Mouse (Mus musculus) kidney, postnatal 36 days (tissue): ENCODE results near the gene Aqp6.

Experiments used
- DNase-seq, 2 experiments: peaks; one replicate each; pipeline ENCODE4 v3.0.0; 2021 to 2022; ENCODE audit warnings: mixed read lengths in 2 of 2

The Aqp6 gene

DNA sequence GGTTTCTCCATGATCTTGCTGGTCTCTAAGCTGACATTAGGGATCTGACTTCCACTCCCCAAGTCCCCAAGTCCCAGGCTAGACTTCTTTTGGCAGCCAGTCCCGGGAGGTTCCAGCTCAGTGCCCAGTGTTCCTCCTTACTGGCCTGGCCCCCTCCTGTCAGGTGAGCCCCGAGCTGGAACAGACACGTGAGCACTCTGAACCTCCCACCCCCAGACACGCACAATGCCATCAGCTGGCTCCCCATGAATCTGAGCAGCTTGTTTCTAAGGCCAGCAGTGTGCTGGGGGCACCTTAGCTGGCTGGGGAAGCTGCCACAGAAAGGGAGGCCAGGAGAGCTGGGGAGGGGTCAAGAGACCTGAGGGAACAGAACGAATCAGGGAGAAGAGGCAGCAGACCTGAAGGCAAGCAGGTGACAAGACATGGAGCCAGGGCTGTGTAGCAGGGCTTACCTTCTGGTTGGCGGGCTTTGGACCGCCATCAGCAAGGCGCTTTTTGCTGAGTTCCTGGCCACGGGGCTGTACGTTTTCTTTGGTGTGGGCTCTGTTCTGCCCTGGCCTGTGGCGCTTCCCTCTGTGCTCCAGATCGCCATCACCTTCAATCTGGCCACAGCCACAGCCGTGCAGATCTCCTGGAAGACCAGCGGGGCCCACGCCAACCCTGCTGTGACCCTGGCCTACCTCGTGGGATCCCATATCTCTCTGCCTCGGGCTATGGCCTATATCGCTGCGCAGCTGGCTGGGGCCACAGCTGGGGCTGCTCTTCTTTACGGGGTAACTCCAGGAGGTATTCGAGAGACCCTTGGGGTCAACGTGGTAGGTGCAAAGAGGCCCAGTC is at the start of gene Aqp6:
Gene Aqp6 (plus strand): TSS at position 415 of the 837 bp plus-strand sequence.
- no peak for DNase-seq

DNA sequence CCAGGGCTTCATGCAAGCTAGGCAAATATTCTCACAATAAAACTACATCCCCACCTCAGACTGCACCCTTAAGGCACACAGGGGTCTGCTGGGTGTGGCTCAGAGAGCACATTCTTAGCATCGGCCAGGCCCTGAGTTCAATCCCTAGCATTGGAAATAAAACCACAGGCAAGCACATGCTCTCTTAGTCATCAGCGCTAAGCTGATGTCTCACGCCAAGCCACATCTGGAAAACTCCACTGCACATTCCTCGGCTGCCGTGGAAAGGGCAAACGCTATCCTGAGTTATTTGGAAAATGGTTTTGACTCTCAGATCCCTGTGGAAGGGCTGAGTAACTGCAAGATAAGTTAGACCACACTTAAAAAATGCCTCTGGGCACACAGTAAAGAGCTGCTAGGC is 47.4 kb upstream of the Aqp6 start:
- no peak for DNase-seq

DNA sequence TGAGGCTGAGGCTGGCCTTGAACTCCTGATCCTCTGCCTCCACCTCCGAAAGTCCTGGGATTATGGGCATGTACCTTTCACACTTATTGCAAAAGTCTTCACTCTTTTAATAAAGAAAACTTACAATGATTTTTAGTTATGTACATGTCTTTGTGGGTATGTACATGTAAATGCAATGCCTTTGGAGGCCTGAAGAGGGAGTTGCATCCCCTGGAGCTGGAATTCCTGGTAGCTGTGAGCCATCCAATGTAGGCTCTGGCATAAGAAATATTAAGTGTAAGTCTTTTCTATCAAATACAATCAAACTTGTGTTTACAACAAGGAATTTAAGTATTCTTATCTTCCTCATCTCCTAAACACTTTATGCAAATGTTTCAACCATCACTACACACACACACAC is 42.3 kb upstream of the Aqp6 start:
- no peak for DNase-seq

DNA sequence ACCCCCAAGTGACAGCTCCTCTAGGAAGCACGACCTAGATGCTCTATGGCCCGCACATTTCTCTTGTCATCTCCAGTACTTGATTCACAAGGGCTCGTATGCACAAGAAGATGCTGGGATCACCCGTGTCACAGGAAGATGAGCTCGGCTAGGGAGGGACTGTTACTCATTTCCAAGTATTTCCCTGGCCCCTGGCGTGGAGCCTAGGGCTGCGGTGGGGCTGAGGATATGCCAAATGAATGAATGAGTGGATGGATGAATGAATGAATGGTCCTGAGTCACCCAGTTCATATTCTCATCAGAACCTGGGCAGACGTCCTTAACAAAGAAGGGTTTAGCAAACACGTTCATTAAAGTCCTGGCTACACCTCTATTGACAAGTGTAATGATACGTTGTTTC is 41.0 kb upstream of the Aqp6 start:
- DNase-seq, result no peak

DNA sequence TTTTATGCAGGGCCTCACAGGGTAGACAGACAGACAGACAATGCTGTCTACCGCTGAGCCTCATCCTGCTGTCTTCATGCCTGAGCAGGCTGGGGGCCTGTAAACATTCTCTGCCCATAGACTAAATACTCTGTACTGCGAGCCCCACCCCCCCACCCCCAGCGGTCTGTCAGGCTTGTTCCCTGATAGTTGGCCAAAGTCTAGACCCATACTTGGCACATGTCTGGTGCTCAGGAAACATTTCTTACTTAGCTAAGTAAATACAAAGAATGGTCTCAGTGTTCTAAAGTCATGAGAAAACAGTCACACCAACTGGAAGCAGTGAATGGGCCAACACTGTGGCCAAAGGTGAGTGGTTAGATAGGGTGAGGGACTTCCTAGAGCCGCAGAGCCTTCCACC is 33.8 kb upstream of the Aqp6 start:
- DNase-seq, result peak; percentile 33 to 53

DNA sequence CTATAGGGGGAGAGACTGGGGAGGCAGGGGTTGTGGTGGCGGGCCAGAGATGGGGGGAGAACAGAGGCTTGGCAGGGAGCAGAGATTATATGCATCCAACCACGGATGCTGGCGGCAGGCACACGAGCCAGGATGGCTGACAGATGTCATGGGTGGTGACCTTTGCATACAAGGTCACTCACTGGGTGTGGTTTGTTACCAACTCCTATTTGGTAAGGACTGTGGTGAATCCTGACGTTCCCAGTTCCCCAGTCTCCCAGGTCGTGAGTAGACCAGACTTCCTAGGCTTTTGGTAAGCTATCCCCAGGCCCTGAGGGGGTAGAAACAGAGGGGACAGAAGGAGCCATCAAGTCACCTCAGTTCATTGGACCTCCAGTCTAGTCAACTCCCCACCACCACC is 32.5 kb upstream of the Aqp6 start:
- DNase-seq, result no peak

DNA sequence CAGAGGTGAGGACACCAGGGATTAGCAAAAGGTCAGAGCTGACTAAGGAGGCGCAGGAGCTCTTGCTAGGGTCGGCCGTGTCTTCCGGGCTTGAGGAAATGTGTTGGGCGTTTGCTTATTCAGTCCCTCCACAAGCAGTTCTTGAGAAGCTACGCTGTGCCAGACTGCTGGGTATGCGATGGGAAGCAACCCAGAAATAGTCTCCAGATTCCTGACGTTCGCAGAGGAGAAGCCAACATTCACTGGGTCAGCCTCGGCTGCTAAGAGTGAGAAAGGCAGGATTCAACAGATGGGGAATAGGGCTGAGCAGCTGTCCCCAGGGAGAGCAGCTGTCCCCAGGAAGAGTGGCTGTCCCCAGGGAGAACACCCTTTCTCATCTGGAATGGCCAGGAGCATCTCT is 32.1 kb upstream of the Aqp6 start:
- DNase-seq, result no peak

DNA sequence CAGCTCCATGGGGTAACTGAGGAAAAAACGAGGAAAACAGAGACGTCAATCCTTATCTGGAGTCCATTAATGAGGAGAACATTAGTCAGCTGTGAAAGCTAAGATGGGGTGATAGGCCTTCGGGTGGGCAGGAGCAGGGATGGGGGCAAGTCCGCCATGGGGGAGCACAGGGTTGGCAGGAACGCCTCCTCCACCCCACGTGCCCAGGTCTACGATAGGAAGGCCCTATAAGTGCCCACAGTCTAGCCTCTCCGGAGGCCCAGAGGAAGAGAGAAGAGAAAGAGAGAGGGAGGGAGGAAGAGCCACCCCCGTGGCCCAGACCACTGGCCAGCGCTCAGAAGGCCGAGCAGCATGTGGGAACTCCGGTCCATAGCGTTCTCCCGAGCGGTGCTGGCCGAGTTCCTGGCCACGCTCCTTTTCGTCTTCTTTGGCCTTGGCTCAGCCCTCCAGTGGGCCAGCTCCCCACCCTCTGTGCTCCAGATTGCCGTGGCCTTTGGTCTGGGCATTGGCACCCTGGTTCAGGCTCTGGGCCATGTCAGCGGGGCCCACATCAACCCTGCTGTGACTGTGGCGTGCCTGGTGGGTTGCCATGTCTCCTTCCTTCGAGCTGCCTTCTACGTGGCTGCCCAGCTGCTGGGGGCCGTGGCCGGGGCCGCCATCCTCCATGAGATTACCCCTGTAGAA is 22.3 kb upstream of the Aqp6 start, which contains the start of gene Aqp2:
Gene Aqp2 (plus strand): TSS at position 254 of the 684 bp plus-strand sequence.
- DNase-seq, result peak in 1 of 2 experiments; percentile 23

DNA sequence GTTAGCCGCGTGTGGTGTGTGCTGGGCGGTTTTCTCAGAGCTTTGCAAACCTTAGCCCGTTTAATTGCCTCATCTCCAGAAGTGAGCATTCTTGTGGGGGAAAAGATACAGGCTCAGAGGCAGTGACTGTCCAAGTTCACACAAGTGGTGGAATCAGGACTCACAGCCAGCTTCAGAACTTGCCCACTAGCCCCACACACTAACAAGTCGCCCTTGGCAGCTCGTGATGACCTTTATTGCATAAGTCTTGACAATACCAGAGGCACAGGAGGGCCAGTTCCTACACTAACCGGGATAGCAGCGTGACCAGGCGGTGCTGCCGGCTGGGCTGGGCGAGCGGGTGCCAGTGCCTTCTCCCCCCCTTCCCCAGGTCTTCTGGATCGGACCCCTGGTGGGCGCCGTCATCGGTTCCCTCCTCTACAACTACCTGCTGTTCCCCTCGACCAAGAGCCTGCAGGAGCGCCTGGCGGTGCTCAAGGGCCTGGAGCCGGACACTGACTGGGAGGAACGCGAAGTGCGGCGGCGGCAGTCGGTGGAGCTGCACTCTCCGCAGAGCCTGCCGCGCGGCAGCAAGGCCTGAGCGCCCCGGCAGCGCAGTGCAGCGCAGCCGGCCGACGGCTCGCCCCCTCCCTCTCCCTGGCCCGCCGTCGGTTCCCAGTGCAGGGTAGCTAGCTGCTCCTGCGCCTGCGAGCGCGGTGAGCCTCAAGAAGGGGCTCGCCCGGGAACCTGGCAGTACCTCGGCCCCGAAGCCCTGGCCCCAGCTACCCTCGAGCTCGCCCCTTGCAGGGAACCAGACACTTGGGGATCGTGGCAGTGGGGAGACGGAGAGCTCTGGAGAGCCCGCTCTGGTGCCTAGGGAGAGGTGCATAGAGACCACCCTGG is 17.5 kb upstream of the Aqp6 start:
- DNase-seq, result peak; percentile 25 to 66

DNA sequence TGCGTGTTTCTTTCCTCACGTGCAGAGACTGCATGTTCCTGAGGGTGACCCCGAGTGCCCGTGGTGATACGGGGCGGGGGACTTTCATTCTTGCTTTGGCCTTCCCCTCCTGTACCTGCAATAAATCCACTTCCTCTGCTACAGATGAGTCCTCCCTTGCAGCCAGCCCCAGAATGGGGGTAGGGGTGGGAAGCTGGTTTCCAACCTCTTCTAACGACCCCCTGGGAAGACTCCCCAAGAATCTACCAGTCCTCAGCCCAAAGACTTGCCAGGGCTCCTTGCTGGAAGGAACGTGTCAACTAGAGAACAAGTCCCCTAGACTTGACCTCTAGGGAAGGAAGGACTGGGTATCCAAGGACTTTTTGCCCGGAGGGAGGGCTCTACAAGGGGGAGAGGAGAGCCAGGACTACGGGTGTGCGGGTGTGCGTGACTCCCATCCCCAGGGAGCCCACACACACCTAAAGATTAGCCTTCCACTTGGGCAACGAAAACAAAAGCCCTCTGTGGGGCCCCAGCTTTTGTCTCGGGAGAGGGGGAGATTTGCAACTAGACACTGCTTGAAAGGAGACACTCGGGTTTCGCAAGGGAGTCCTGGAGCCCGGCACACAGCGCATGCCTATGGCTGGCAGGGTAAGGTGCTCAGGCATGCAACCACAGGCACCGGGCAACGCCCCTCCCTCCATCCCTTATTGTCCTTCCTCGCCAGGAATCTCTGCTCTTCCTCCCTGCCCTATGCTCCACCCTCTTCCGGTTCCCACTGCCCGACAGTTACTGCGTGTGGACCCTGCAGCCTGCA is 16.6 kb upstream of the Aqp6 start:
- peak; percentile 29 to 41 for DNase-seq

DNA sequence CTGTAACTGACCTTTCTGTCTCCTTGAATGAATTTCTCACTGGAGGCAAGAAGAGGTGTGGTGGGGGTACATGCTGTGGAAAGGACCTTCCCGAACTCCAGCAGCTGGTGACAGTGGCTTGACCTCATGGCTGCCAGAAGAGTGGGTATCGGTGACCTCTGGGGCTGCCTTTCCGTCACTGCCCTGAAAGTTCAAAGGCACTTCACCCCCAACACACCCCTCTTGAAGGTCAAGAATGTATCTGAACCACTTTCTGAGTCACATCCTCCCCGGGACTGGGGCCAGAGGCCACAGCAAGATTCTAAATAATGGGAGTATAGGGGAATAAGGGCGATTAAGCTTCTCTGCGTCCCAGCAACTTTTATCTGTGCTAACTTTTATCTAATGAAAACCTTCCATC is 15.5 kb upstream of the Aqp6 start:
- DNase-seq, result no peak

DNA sequence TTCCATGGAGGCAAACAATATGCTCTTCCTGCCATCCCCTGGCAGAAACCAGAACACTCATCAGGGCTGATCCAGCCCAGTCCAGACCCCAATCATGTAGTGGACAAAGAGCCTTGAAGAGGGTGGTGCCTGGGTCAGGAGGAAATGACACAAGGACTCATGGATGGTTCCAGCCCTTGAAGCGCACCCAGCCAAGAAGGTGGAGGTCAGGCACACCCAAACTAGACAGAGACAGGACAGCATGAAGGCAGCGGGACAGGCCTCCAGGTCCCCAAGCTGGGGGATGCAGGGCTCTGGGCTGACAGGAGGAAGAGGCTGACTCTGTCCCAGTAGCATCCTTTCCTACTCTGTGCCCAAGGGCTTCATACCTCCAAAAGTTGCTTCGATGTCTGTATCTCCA is 14.7 kb upstream of the Aqp6 start:
- no peak for DNase-seq

DNA sequence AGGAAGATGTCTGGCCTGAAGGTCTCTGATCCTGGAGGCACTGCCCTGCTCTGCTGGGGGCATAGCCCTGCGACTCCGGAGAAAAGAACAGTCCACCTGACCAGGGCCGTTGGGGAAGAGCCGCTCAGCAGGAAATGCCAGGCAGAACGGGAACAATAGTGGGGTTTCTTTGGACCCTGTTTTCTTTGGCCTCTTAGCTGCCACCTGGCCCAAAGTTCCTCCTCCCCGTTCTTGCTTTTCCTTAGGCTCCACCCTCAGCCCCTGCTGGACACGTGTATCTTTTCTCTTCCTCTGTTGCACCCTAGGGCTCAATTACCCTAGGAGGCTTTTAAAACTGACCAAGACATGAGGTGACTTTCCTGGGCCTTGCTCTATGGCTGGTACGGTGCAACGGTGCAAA is 12.0 kb upstream of the Aqp6 start:
- DNase-seq, result no peak

DNA sequence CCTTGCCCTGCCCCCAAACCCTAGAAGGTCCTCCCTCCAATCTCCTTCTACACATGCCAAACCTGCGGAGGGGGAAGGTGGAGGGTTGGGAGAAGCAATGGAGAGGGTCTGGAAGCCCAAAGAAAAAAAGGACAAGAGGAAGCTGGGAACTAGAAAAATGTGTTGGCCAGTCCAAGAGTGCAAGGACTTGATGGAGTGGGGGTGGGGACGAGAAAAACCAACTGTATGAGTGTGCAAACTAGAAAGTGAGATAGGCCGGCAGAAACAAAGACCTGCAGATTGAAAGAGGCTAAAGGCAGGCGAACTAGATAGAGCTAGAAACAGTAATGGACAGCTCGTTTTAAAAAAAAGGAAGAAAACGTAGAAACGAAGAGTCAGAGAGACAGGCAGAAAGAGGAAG is 11.5 kb upstream of the Aqp6 start:
- DNase-seq, result no peak

DNA sequence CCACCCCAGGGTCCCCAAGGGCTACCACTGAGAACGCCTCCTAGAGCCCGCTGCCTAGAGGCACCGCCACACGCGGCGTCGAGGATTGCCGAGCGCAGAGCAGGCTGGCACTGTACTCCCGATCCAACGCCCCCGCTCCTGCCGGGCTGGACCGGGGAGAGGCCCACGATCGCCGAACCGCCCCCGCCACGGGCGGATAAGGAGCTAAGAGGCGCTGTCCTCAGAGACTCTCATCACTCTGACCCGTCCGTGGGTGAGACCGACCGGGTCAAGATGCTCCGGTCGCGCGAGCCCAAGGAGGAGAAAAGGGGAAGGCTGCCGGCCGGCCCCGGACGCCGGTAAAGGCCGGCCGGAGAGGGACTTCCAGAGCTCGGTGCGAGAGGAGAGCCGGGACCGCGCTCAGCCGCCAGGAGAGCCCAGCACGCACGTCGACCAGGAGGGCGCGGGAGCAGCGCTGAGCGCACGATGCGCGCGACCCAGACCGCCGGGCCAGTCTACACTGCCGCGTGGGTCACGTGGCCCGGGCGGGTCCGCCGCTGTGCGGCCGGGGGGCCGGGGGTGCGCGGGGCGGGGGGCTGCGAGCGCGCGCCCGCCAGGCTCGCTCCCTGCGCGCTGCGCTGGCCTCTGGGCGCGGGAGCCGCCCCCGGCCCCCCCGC is 10.6 kb upstream of the Aqp6 start, which contains the start of gene Aqp5:
Gene Aqp5 (plus strand): TSS at position 354 of the 656 bp plus-strand sequence.
- no peak for DNase-seq

DNA sequence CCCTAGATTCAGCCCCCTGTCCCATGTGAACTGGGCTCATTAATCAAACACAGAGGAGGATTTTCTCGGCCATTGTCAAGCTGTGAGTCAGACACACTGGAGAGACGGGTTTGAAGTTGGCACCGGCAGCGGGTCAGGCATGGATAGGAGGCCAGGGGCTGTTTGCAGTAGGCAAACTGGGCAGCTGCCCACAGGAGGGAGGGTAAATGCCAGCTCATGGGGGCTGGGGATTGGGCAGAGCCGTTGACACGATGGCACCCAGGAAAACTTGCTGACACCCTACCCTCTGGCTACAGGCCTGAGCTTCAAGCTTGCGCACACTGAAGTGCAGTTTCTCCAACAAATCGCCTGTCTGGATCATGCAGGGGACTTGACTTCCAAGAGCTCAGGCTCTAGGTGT is 9.0 kb upstream of the Aqp6 start:
- no peak for DNase-seq

DNA sequence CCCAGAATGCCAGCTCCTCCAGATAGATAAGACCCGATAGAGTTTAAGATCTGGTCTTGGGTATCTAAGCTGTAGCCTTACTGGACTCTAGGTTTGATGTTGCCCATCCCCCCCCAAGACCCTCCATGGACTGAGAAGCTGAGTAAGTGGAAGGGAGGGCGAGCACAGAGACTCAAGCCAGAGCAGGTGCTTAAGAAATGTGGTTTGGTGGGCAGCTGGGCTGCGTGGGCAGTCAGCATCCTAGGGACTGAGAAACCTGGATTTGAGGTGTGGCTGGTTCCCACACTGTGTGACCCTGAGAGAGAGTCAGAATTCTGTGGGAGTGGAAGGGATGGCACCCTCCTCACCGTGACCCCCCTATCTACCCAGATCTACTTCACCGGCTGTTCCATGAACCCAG is 8.3 kb upstream of the Aqp6 start:
- DNase-seq, result no peak

DNA sequence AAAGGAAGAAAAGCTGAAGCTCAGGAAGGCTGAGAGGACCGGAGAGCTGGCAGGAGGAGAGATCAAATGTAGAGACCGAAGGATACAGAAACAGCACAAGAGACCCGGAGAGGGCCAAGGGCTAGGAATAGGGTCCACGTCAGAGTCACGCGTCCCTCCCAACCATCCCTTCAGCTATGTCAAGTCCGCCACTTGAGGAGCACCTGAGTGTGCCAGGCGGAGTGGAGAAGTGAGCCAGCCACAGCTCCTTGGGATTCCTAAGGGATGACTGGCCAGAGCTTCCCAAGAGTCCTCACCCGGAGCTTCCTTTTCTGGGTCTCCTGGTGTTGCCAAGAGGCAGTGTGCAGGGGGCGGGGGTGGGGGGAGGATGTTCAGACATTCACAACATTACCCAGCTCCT is 6.2 kb upstream of the Aqp6 start:
- DNase-seq, result no peak

DNA sequence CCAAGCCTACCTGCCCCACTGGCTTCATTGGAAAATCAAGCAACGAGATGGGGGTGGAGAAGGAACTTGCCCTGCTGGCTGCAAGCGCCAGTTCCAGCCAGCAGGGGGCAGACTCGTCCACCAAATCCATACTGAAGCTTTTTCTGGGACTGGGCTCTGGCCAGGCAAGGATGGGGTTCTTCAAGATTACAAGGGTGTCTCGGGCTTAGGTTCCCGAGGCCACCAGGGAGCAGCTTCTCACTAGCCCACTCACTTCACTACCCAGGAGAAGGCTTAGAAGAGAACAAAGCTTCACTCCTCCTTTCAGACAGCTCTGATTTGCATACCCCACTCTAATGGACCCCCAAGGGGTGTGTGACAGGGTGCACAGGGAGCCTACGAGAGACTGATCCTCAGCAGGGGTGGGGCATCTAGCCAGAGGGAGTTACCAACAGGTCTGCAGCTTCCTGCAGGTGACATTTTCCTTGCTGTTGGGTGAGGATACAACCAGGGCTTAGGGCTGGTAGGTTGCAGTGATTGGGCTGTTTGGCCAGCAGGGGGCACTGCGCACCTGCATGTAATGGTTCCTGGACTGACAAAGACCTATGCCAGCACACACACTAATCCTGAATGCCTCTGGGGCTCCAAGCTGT is 5.0 kb upstream of the Aqp6 start:
- DNase-seq, result peak; percentile 78 to 91

DNA sequence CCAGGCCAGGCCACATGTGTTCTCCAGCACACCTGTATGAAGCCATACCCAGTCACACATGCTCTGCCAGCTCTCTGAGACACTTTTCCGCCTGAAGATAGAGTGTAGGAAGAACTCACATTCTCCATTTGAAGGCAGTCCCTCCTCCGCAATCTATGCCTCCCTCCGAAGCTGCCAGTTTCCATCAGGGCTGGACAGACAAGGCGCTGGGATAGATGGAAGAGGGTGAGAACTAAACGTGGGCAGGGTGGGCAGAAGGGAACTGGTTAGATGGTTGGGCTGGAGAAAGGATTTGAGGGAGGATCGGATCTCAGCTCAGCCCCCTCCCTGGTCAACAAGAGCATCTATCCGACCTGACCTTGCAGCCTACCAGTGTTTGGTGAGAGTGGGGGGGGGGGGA is 4.4 kb upstream of the Aqp6 start:
- DNase-seq, result no peak

DNA sequence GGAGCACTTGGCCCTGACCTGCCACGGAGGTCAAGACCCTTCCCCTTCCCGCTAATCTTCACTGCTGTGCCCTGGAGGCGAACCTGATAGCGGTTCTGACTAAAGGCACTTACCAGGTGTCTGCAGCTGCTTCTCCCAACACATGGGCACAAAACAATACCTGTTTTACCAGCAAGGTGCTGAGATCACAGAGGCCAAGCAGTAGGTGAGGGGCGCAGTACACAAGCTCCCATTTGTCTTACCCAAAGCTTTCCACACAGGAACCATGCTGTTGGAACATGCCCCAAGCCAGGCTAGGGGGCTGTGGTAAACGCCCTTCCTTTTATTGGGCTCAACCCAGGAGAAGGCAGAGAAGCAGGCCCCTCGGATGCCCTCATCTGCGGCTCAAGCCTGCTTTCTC is 3.6 kb upstream of the Aqp6 start:
- DNase-seq, result no peak
